ENCODE assay signal across 16 mouse cellular contexts in genomic region chr13:20585868-20586267, GRCm38 (mm10).
"Had no signal": no experiment of that assay in that cellular context is flagged by ENCODE, and none has a peak within 500 bp of the region (broad histone marks: within the 10 kb centered on the region; RNA-seq: fewer than 3 reads in every experiment).

No protein-coding gene starts in this region.

- H3K4me1 ChIP-seq: limb, embryonic 12.5 days; liver, embryonic 13.5 days; lung, embryonic 15.5 days; neural tube, embryonic 13.5 days had no signal

- H3K4me2 ChIP-seq: limb, embryonic 12.5 days; liver, embryonic 13.5 days; lung, embryonic 15.5 days; neural tube, embryonic 13.5 days had no signal

- ATAC-seq: inflammation-experienced regulatory T-cells, adult 6 months; intestine, postnatal 0 days; liver, postnatal 0 days had no signal

- H3K4me3 ChIP-seq: layer of hippocampus, adult 2 months; limb, embryonic 12.5 days; liver, embryonic 13.5 days; lung, embryonic 15.5 days; neural tube, embryonic 13.5 days had no signal

- H3K9ac ChIP-seq: limb, embryonic 12.5 days; liver, embryonic 13.5 days; liver, postnatal 0 days; lung, embryonic 15.5 days; neural tube, embryonic 13.5 days had no signal

- DNase-seq: kidney, adult 8-10 months; kidney, postnatal 10 days; kidney, postnatal 4 days; liver; liver, embryonic 13.5 days; liver, postnatal 0 days; lung, postnatal 14 days; right cerebral cortex, postnatal 14 days; thymus, postnatal 36 days had no signal

- H3K27me3 ChIP-seq: limb, embryonic 12.5 days; liver, embryonic 13.5 days; lung, embryonic 15.5 days; neural tube, embryonic 13.5 days had no signal

- H3K9me3 ChIP-seq: limb, embryonic 12.5 days; liver, embryonic 13.5 days; lung, embryonic 15.5 days; neural tube, embryonic 13.5 days had no signal

- H3K27ac ChIP-seq: layer of hippocampus, adult 2 months; limb, embryonic 12.5 days; liver, embryonic 13.5 days; lung, embryonic 15.5 days; macrophage; neural tube, embryonic 13.5 days had no signal

- H3K36me3 ChIP-seq: limb, embryonic 12.5 days; liver, embryonic 13.5 days; lung, embryonic 15.5 days had no signal
